In genomic region chr2:38643625-38644427, GRCm38 (mm10) we compare ENCODE assay signal across 8 mouse cellular contexts. TPM values are rescaled to one million over a fixed set of nuclear protein-coding genes. Genes with fewer than 3 reads are reported as not detected.
DNase-seq lines count a peak whose midpoint lies in the region; ATAC-seq and TF ChIP-seq lines count a peak whose summit lies in the region.

Psmb7 (minus strand) TSS chr2:38644087.

- H3K27me3 ChIP-seq in kidney, embryonic 14.5 days (ENCODE audit: control insufficient read depth, insufficient read depth, low read length) = no peaks in the 10 kb centered on the region
- no peaks in the 10 kb centered on the region for H3K27me3 ChIP-seq in limb, embryonic 15.5 days

- peak within 1 kb of the TSS; percentile 48 for H3K27ac ChIP-seq in bone marrow macrophage, adult 2 months (ENCODE audit: insufficient read depth, low read depth, low read length)
- H3K27ac ChIP-seq in embryonic fibroblast, embryonic 13.5 days (ENCODE audit: insufficient read depth, low read length) = no peak within 1 kb of the TSS
- H3K27ac ChIP-seq in kidney, embryonic 14.5 days (ENCODE audit: low read depth, low read length) = no peak within 1 kb of the TSS
- H3K27ac ChIP-seq in limb, embryonic 15.5 days = peak within 1 kb of the TSS; percentile 73; the same call in 1 of the 2 replicates

- TF ChIP-seq CTCF in bone marrow macrophage, adult 2 months (IDR thresholded peaks at IDR 0.05; ENCODE audit: low read depth, low read length) = no peak
- no peak for TF ChIP-seq CTCF in embryonic fibroblast, embryonic 13.5 days (IDR thresholded peaks at IDR 0.05; ENCODE audit: borderline replicate concordance, insufficient read depth, low read length)

- peak within 1 kb of the TSS; percentile 78 for H3K4me2 ChIP-seq in kidney, embryonic 14.5 days (replicated peaks; ENCODE audit: low read depth, low read length)
- peak within 1 kb of the TSS; percentile 71 for H3K4me2 ChIP-seq in limb, embryonic 15.5 days

- H3K9ac ChIP-seq in kidney, embryonic 14.5 days (ENCODE audit: low read depth, low read length) = peak within 1 kb of the TSS; percentile 92
- peak within 1 kb of the TSS; percentile 91 for H3K9ac ChIP-seq in limb, embryonic 15.5 days

- peaks cover 30% of the 10 kb centered on the region for H3K36me3 ChIP-seq in kidney, embryonic 14.5 days (ENCODE audit: control insufficient read depth, insufficient read depth, low read length)
- peaks cover 27% of the 10 kb centered on the region for H3K36me3 ChIP-seq in limb, embryonic 15.5 days

- 2% methylated on average over 52 of the region's 52 CpGs for WGBS in kidney, embryonic 14.5 days
- 1% methylated on average over 52 of the region's 52 CpGs for WGBS in limb, embryonic 15.5 days

- H3K9me3 ChIP-seq in kidney, embryonic 14.5 days (ENCODE audit: control insufficient read depth, low read length) = no peaks in the 10 kb centered on the region; the same call in 1 of the 2 replicates
- H3K9me3 ChIP-seq in limb, embryonic 15.5 days = no peaks in the 10 kb centered on the region

- DNase-seq in A20 (ENCODE audit: low read depth, low spot score) = peak; percentile 93
- peak; percentile 78 to 91 for DNase-seq in heart, adult 9 months (ENCODE audit: low spot score in 2 of 2)
- peak; percentile 71 to 79 for DNase-seq in monocyte, adult 2 months (ENCODE audit: low read depth in 1 of 2, low spot score in 2 of 2)
- DNase-seq in spleen, postnatal 36 days (ENCODE audit: low spot score in 2 of 2) = peak; percentile 86 to 89

- peak; percentile 88 for ATAC-seq in kidney, embryonic 14.5 days (ENCODE audit: low FRiP score, low TSS enrichment)
- ATAC-seq in limb, embryonic 15.5 days (ENCODE audit: insufficient number of reproducible peaks, low FRiP score, low TSS enrichment, low read depth) = peak; percentile 81

- peaks cover 8% of the 10 kb centered on the region for H3K4me1 ChIP-seq in bone marrow macrophage, adult 2 months (ENCODE audit: control insufficient read depth, insufficient read depth, low read length)
- H3K4me1 ChIP-seq in embryonic fibroblast, embryonic 13.5 days (ENCODE audit: control insufficient read depth, insufficient read depth, low read length) = peaks cover 7% of the 10 kb centered on the region; the same call in 1 of the 2 replicates
- 0 out of 2 replicates have a peak, but pooled peaks cover 7% of the 10 kb centered on the region for H3K4me1 ChIP-seq in kidney, embryonic 14.5 days (ENCODE audit: control insufficient read depth, insufficient read depth, low read length)
- peaks cover 14% of the 10 kb centered on the region for H3K4me1 ChIP-seq in limb, embryonic 15.5 days

- H3K4me3 ChIP-seq in bone marrow macrophage, adult 2 months (ENCODE audit: insufficient read depth, low read length) = peak within 1 kb of the TSS; percentile 97
- H3K4me3 ChIP-seq in embryonic fibroblast, embryonic 13.5 days (ENCODE audit: insufficient read depth, low read length) = peak within 1 kb of the TSS; percentile 97
- H3K4me3 ChIP-seq in kidney, embryonic 14.5 days (ENCODE audit: low read length) = peak within 1 kb of the TSS; percentile 98
- peak within 1 kb of the TSS; percentile 88 for H3K4me3 ChIP-seq in limb, embryonic 15.5 days

- no peak for TF ChIP-seq POLR2A in bone marrow macrophage, adult 2 months (IDR thresholded peaks at IDR 0.05; ENCODE audit: borderline replicate concordance, low read depth, low read length)
- TF ChIP-seq POLR2A in embryonic fibroblast, embryonic 13.5 days (IDR thresholded peaks at IDR 0.05; ENCODE audit: low read depth, low read length) = peak; percentile 62

RNA-seq across cellular contexts. Expression of gene Psmb7, which starts in this region (rescaled TPM):
- polyA plus RNA-seq in bone marrow macrophage, adult 2 months (2012; ENCODE audit: insufficient read depth, insufficient read length, missing spikeins) = 101 and 102 TPM in 2 replicates
- polyA plus RNA-seq in embryonic fibroblast, embryonic 13.5 days (2011; ENCODE audit: insufficient read length, low read depth, missing spikeins) = 177 and 184 TPM in 2 replicates
- polyA plus RNA-seq in kidney, embryonic 14.5 days (2014; fragmentation: Nextera tagmentation; extraction: Ambion mirVana) = 287 and 379 TPM in 2 replicates
- 229 and 240 TPM in 2 replicates for polyA plus RNA-seq in limb, embryonic 15.5 days (2015; fragmentation: Nextera tagmentation; extraction: Ambion mirVana)

Comparison
In these comparisons a context has a peak if more than half of its experiments do, and no peak if none do; other contexts are left out.
1. H3K27ac ChIP-seq: peak in bone marrow macrophage, adult 2 months (single experiment) and limb, embryonic 15.5 days (single experiment); none in embryonic fibroblast, embryonic 13.5 days (single experiment) and kidney, embryonic 14.5 days (single experiment).
2. Peak in every context shown above with its lines, with median percentiles within 50 percentile points of each other: DNase-seq and H3K4me3 ChIP-seq.